Mouse (Mus musculus): ENCODE measurements around the gene Lyrm4. TPM values are rescaled to one million over a fixed set of nuclear protein-coding genes. Genes with fewer than 3 reads are reported as not detected.

The Lyrm4 gene
- total RNA-seq, 2 experiments from 2014 or later, result 2.4 to 8.8 TPM

GRCm38 (mm10) chr13:35946659-35947353 lies 170.5 kb downstream of the Lyrm4 start:
- ATAC-seq (replicated peaks; ENCODE audit: low FRiP score, poor library complexity, severe bottlenecking), result no peak

GRCm38 (mm10) chr13:35940934-35941333 lies 176.4 kb downstream of the Lyrm4 start:
- no peak for ATAC-seq (replicated peaks; ENCODE audit: low FRiP score, poor library complexity, severe bottlenecking)

DNA sequence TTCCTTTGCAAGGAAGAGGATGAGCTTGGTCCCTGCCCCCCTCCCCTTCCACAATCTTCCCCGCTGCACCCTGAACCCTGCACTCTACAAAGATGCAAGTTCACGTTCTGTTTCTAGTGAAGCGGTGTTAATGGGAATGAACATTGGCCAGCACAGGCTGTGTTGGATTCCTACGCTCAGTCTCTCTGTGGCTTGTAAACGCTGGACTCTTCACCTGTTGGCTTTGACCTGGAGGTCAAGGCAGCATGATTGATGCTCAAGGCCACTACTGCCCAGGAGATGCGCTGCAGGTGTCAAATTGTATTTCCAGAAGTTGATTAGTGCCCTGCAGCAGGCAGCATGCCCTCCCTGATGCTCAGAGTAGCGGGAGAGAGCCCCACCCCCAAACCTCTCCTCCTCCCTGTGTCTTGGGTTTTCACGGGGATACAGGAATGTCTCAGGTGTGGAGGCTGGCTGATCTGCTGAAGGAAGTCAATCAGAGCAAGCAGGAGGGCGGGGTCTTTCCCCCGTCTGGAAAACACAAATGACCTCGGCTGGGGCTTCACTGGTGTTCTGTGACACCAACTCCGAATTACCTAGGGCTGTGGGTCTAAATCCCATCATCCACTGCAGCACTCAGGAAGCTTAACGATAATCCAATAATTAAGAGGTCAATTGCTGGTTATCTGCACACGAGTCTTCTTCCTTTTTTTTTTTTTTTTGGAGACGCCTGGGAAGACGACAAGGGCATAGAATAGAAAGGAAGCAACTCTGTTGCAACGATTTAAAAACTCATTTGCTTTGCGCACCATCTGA lies 177.3 kb downstream of the Lyrm4 start:
- no peak for ATAC-seq (replicated peaks; ENCODE audit: low FRiP score, poor library complexity, severe bottlenecking)

GRCm38 (mm10) chr13:35937991-35938390 lies 179.3 kb downstream of the Lyrm4 start:
- no peak for ATAC-seq (replicated peaks; ENCODE audit: low FRiP score, poor library complexity, severe bottlenecking)

Other genes starting within 250 kb of the Lyrm4 start
- 6.1 and 10.9 TPM in 2 replicates for gene Rpp40, start 211.2 kb downstream of the Lyrm4 start, total RNA-seq (2015; ENCODE audit: low replicate concordance)
- 7.3 TPM in 1 of 2 replicates, not detected in the other for gene Rpp40, start 211.2 kb downstream of the Lyrm4 start, total RNA-seq (2017; ENCODE audit: low replicate concordance)
- not detected in 2 replicates for gene Ppp1r3g, start 158.7 kb downstream of the Lyrm4 start, total RNA-seq (2015; ENCODE audit: low replicate concordance)
- gene Ppp1r3g, start 158.7 kb downstream of the Lyrm4 start, total RNA-seq (2017; ENCODE audit: low replicate concordance), result not detected in 2 replicates
- 21.3 and 23.5 TPM in 2 replicates for gene Fars2, start 114 bp downstream of the Lyrm4 start, total RNA-seq (2015; ENCODE audit: low replicate concordance)
- gene Fars2, start 114 bp downstream of the Lyrm4 start, total RNA-seq (2017; ENCODE audit: low replicate concordance), result 35.8 and 44.8 TPM in 2 replicates